Mouse (Mus musculus) forebrain, embryonic 14.5 days (tissue): ENCODE results near the gene Cstb. TPM values are rescaled to one million over a fixed set of nuclear protein-coding genes. Genes with fewer than 3 reads are reported as not detected.
A peak's percentile ranks its signal among the peaks of the same experiment; 100 is the strongest.

Experiments
- ATAC-seq: fragments of 200-750 bp; cut with Nextera tagmentation; 2 replicates; pipeline ENCODE4 v1.8.0; 2017; ENCODE audit warnings: mild to moderate bottlenecking, moderate library complexity
- DNase-seq: peaks from one replicate; pipeline ENCODE4 v3.0.0-alpha.2; 2015; ENCODE audit warnings: low spot score
- H3K27ac ChIP-seq: fragments of 300-500 bp; sonication (generic); 2 replicates; pipeline ENCODE4 v1.5.1; 2014; ENCODE audit warnings: low read depth, mild to moderate bottlenecking, control low read depth, low read length, moderate library complexity
- H3K27me3 ChIP-seq: fragments of 300-500 bp; sonication (generic); replicated peaks from 2 replicates; pipeline ENCODE4 v1.6.1; 2014; ENCODE audit warnings: low read length, control low read depth, mixed read lengths; ENCODE audit not compliant: control insufficient read depth, insufficient read depth
- H3K36me3 ChIP-seq: fragments of 300-500 bp; sonication (generic); 2 replicates; pipeline ENCODE4 v1.6.1; 2014; ENCODE audit warnings: low read length, control low read depth; ENCODE audit not compliant: control insufficient read depth, insufficient read depth
- H3K4me1 ChIP-seq: fragments of 300-500 bp; sonication (generic); 2 replicates; pipeline ENCODE4 v1.6.1; 2014; ENCODE audit warnings: antibody characterized with exemption, low read length, control low read depth; ENCODE audit not compliant: control insufficient read depth, insufficient read depth
- H3K4me2 ChIP-seq: fragments of 300-500 bp; sonication (generic); 2 replicates; pipeline ENCODE4 v1.6.1; 2014; ENCODE audit warnings: mild to moderate bottlenecking, control low read depth, low read length
- H3K4me3 ChIP-seq: fragments of 300-500 bp; sonication (generic); 2 replicates; pipeline ENCODE4 v1.5.1; 2014; ENCODE audit warnings: low read depth, low read length, control low read depth
- H3K9ac ChIP-seq: fragments of 300-500 bp; sonication (generic); 2 replicates; pipeline ENCODE4 v1.6.1; 2014; ENCODE audit warnings: mild to moderate bottlenecking, low read length, control low read depth, moderate library complexity
- H3K9me3 ChIP-seq: fragments of 300-500 bp; sonication (generic); replicated peaks from 2 replicates; pipeline ENCODE4 v1.6.1; 2016; ENCODE audit warnings: low read length, control low read depth, mixed read lengths; ENCODE audit not compliant: control insufficient read depth
- WGBS: fragments of 180-500 bp; shearing (Covaris S2); extraction: QIAGEN DNeasy Blood & Tissue Kit; methylation state at CpG from one replicate; pipeline ENCODE4 v1.1.7; 2014; 5-methylcytosine and 5-hydroxymethylcytosine counted together
- polyA plus RNA-seq: library from polyadenylated mRNA; unstranded; fragments of >200 nt; fragmentation: Nextera tagmentation; extraction: Ambion mirVana; gene quantifications from 2 replicates; pipeline ENCODE4 v1.2.1, GENCODE M21; 2014

The Cstb gene
- polyA plus RNA-seq, 1 experiment from 2014 or later = 142 TPM

DNA sequence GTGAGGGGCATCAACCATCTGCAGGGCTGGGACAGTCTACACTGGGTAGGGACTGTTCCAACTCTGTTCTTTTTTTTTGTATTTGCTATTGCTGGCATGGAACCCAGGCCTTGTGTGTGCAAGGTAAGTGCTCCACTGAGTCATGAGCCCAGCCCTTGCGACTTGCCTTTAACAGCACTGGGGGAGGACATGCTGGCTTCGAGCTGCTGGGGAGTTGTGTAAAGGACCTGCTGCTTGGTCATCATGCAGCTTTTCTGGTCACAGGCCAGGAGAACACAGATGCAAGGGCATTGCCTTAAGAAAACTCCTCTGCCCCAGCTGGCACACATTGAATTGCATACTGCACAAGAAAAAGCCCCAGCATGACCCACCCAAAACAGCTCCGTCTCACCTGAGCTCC lies 16.8 kb downstream of the Cstb start:
- DNase-seq (no peak), ATAC-seq (no peak)
- Histone ChIP-seq H3K9ac (no peak overlapping the region), H3K36me3 (peaks cover 4% of the 10 kb centered on the region; the same call in 1 of the 2 replicates), H3K9me3 (no peaks in the 10 kb centered on the region), H3K27me3 (no peaks in the 10 kb centered on the region), H3K4me3 (no peak overlapping the region), H3K4me1 (no peaks in the 10 kb centered on the region), H3K27ac (no peak overlapping the region), H3K4me2 (no peak overlapping the region)
- WGBS = 97% methylated on average over 3 of the region's 3 CpGs

GRCm38 (mm10) chr10:78446195-78446594 lies 20.7 kb downstream of the Cstb start:
- Histone ChIP-seq H3K27ac (no peak overlapping the region), H3K4me3 (no peak overlapping the region), H3K4me2 (no peak overlapping the region), H3K27me3 (no peaks in the 10 kb centered on the region), H3K4me1 (no peaks in the 10 kb centered on the region), H3K9ac (no peak overlapping the region), H3K36me3 (peaks cover 13% of the 10 kb centered on the region; the same call in 1 of the 2 replicates), H3K9me3 (no peaks in the 10 kb centered on the region)
- DNase-seq (no peak), ATAC-seq (no peak)
- WGBS = 98% methylated on average over 3 of the region's 3 CpGs

GRCm38 (mm10) chr10:78447396-78447795 lies 21.9 kb downstream of the Cstb start:
- DNase-seq (no peak), ATAC-seq (no peak)
- Histone ChIP-seq H3K4me3 (no peak overlapping the region), H3K4me2 (no peak overlapping the region), H3K9ac (no peak overlapping the region), H3K4me1 (no peaks in the 10 kb centered on the region), H3K27me3 (no peaks in the 10 kb centered on the region), H3K9me3 (no peaks in the 10 kb centered on the region), H3K36me3 (peaks cover 13% of the 10 kb centered on the region; the same call in 1 of the 2 replicates), H3K27ac (no peak overlapping the region)
- 85% methylated on average over 3 of the region's 3 CpGs for WGBS

- no peak overlapping the region for H3K4me3 ChIP-seq
- H3K36me3 ChIP-seq = peaks cover 9% of the 10 kb centered on the region; the same call in 1 of the 2 replicates
- H3K4me2 ChIP-seq = no peak overlapping the region
- ATAC-seq = no peak
- 93% methylated on average over 5 of the region's 5 CpGs for whole genome bisulfite sequencing
- H3K27ac ChIP-seq = no peak overlapping the region
- H3K27me3 ChIP-seq = no peaks in the 10 kb centered on the region
- H3K4me1 ChIP-seq = no peaks in the 10 kb centered on the region
- no peak for DNase-seq
- no peak overlapping the region for H3K9ac ChIP-seq
- H3K9me3 ChIP-seq = no peaks in the 10 kb centered on the region
These were observed 25.3 kb downstream of the Cstb start for GRCm38 (mm10) chr10:78450761-78451160.

GRCm38 (mm10) chr10:78452641-78453040 lies 27.2 kb downstream of the Cstb start:
- 39% methylated on average over 4 of the region's 4 CpGs for WGBS
- no peak overlapping the region for H3K4me3 ChIP-seq
- peaks cover 9% of the 10 kb centered on the region; the same call in 1 of the 2 replicates for H3K36me3 ChIP-seq
- ATAC-seq (no peak), DNase-seq (no peak)
- H3K9me3 ChIP-seq = no peaks in the 10 kb centered on the region
- H3K4me2 ChIP-seq = no peak overlapping the region
- H3K9ac ChIP-seq = no peak overlapping the region
- H3K27ac ChIP-seq = no peak overlapping the region
- no peaks in the 10 kb centered on the region for H3K27me3 ChIP-seq
- no peaks in the 10 kb centered on the region for H3K4me1 ChIP-seq

- no peaks in the 10 kb centered on the region for H3K4me1 ChIP-seq
- H3K4me3 ChIP-seq = no peak overlapping the region
- H3K36me3 ChIP-seq = no peaks in the 10 kb centered on the region
- ATAC-seq (no peak), DNase-seq (peak; percentile 13)
- H3K4me2 ChIP-seq = no peak overlapping the region
- H3K27me3 ChIP-seq = no peaks in the 10 kb centered on the region
- no peak overlapping the region for H3K9ac ChIP-seq
- WGBS = 70% methylated on average over 13 of the region's 13 CpGs
- H3K27ac ChIP-seq = no peak overlapping the region
- no peaks in the 10 kb centered on the region for H3K9me3 ChIP-seq
These were observed 31.2 kb downstream of the Cstb start for GRCm38 (mm10) chr10:78456696-78457095.

DNA sequence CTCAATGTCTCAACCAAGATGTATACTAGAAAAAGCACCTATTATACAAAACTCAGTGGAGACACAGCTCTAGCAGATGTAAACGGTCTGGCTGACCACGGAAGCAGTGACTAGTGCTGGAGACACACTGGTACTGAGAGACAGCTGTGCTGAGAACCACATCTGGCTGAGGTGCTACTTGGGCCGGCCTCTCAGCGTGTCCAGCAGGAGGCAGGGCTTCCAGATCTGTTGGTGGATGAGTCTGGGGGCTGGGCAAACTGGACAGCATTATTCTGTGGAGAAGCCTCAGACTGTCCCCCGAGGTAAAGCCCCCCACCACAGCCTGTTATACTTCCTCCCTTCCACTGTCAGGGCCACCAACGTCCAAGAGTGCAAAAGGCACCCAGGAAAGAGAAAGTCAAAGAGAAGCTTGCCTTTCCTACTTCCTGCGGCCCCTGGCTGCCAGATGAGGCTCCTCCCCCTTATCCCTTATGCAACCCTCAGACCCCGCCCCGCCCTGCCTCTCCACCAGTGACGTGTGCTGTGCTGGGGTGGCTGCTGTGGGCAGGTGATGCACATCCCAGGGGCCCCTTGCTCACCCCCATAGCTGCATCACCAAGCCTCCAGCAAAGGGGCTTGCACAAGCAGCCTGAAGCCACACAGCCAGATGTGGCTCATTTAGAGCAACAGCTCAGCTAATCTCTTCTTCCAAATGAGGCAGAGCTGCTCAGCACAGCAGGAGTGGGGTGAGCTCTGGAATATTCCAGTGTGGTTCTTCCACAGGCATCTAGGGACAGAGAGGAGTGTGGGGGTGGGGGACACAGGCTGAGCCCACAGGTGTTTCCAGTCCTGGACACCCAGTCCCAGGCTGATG lies 32.3 kb downstream of the Cstb start:
- no peaks in the 10 kb centered on the region for H3K4me1 ChIP-seq
- H3K4me2 ChIP-seq = no peak overlapping the region
- WGBS = 29% methylated on average over 10 of the region's 10 CpGs
- ATAC-seq (no peak), DNase-seq (no peak)
- H3K27me3 ChIP-seq = no peaks in the 10 kb centered on the region
- no peaks in the 10 kb centered on the region for H3K36me3 ChIP-seq
- no peak overlapping the region for H3K4me3 ChIP-seq
- no peak overlapping the region for H3K27ac ChIP-seq
- no peak overlapping the region for H3K9ac ChIP-seq
- no peaks in the 10 kb centered on the region for H3K9me3 ChIP-seq

- no peaks in the 10 kb centered on the region for H3K36me3 ChIP-seq
- 62% methylated on average over 5 of the region's 5 CpGs for WGBS
- H3K9ac ChIP-seq = no peak overlapping the region
- no peak overlapping the region for H3K4me3 ChIP-seq
- H3K4me1 ChIP-seq = no peaks in the 10 kb centered on the region
- H3K9me3 ChIP-seq = no peaks in the 10 kb centered on the region
- H3K27me3 ChIP-seq = no peaks in the 10 kb centered on the region
- ATAC-seq = no peak
- H3K27ac ChIP-seq = no peak overlapping the region
- DNase-seq = no peak
- no peak overlapping the region for H3K4me2 ChIP-seq
These were observed 33.1 kb downstream of the Cstb start for GRCm38 (mm10) chr10:78458348-78459111.

DNA sequence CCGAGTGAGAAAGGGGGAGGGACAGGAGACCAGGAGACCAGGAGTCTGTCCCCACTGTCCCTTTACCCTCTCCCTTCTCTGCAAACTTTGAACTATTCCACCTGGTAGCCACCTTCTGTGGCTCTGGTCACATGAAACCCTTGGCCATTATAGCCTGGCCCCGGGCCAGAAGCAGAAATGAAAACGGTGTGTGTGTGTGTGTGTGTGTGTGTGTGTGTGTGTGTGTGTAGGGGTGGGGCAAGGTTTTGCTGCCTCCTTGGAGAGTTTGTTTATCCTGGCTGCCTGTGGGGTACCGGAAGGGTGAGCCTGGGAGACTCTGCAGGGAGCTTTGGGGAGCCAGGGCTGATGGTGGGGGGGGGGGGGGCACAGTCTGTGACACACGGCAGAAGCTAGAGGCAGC lies 35.0 kb downstream of the Cstb start:
- 65% methylated on average over 4 of the region's 5 CpGs for WGBS
- Histone ChIP-seq H3K9ac (no peak overlapping the region), H3K9me3 (no peaks in the 10 kb centered on the region), H3K27ac (no peak overlapping the region), H3K4me1 (peaks cover 7% of the 10 kb centered on the region; the same call in 1 of the 2 replicates), H3K4me3 (no peak overlapping the region), H3K4me2 (no peak overlapping the region), H3K27me3 (no peaks in the 10 kb centered on the region), H3K36me3 (no peaks in the 10 kb centered on the region)
- no peak for DNase-seq
- no peak for ATAC-seq
